Mouse (Mus musculus): Measurements from ENCODE around the gene Adh4.
"Not testable (repeated sequence)": the region's sequence is repeated elsewhere in the genome, so short reads cannot be mapped to it uniquely, and the experiment has no call there.

Gene Adh4

DNA sequence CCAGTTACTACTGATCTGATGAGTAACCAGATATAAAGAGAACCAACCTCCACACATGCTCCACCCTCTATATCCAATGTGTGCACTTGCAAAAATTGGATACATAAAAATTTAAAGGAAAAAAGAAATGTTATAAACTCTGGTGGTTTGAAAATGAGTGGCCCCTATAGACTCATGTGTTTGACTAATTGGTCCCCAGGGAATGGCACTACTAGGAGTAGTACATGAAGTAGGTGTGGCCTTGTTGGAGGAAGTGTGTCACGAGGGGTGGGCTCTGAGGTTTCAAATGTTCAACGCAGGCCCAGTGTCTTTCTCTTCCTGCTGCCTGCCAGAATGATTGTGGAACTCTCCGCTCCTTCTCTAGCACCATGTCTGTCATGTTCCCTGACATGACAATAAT is 46.6 kb downstream of the Adh4 start:
- Histone ChIP-seq H3K27me3 (ENCODE audit: control insufficient read depth, insufficient read depth, low read length, poor library complexity, severe bottlenecking) (no peaks in the 10 kb centered on the region; the same call in 1 of the 2 replicates), H3K36me3 (ENCODE audit: control insufficient read depth, insufficient read depth, low read length, poor library complexity, severe bottlenecking) (peaks cover 28% of the 10 kb centered on the region)
- DNase-seq (ENCODE audit: low read depth, low spot score) = no peak

DNA sequence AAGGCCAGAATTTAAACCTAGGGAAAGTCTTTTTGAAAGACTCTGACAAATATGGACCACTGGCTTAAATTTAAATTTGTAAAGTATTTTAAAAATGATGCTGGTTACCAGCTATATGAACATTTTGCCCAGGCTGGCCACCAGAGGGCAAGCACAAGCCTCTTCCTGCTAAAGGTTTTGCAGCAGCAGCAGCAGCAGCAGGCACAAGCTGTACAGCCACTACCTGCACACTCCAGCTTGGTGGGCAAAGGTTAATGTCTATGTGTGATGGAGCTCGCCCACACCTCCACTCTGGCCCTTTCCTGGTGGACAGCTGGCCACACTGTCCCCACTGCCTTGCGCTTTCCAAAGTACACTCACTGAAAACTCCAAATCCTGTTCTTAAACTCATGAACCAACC is 47.9 kb downstream of the Adh4 start:
- H3K36me3 ChIP-seq (ENCODE audit: control insufficient read depth, insufficient read depth, low read length, poor library complexity, severe bottlenecking) = peaks cover 28% of the 10 kb centered on the region
- peak; percentile 57 for DNase-seq (ENCODE audit: low read depth, low spot score)

DNA sequence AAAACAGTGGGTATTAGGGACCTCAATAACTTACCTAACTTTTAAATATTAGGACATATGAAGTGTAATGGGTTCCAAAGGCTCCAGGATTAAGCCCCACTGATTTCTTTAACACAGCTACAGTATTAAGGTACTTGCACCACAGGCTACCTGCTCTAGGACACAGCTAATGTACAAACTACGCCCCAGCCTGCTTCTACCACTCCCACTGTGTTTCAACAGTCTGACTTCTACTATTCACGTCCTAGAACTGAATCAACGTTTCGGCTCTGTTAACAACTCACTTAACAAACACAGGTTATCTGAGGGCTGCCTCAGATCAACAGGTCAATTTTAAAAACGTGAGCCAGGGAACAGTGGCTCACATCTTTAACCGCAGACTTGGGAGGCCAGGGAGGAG is 48.5 kb downstream of the Adh4 start:
- no peaks in the 10 kb centered on the region; the same call in 1 of the 2 replicates for H3K27me3 ChIP-seq (ENCODE audit: control insufficient read depth, insufficient read depth, low read length, poor library complexity, severe bottlenecking)
- no peak for DNase-seq (ENCODE audit: low read depth, low spot score)
- peaks cover 30% of the 10 kb centered on the region for H3K36me3 ChIP-seq (ENCODE audit: control insufficient read depth, insufficient read depth, low read length, poor library complexity, severe bottlenecking)

More for the DNA sequence above, 47.9 kb downstream of the Adh4 start:
- no peaks in the 10 kb centered on the region; the same call in 1 of the 2 replicates for H3K27me3 ChIP-seq (ENCODE audit: control insufficient read depth, insufficient read depth, low read length, poor library complexity, severe bottlenecking)

DNA sequence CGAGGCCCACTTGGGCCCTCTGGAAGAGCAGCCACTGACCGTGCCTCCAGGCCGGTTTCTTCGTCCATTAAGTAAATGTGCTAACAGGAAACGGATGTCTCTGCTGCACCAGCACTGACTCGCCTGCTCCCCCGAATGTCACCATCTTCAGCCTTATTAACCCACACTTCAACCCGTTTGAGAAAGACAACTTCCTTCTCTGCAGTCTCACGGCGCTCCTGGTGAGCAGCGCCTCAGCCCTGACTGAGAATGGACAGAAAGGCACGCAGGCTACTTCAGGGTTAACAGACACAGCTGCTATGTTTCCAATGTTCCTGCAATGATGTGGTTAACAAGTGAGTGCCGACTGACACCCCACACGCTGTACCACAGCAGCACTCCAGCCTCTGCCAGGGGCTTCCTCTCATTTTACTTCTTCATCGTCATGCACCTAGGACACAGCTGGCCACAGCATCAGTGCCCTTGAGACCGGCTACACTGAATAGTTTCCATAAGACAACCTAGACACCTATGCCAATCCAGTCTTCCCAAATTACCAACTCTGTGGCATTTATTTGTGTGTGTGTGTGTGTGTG is 49.4 kb downstream of the Adh4 start:
- H3K27me3 ChIP-seq (ENCODE audit: control insufficient read depth, insufficient read depth, low read length, poor library complexity, severe bottlenecking) = no peaks in the 10 kb centered on the region; the same call in 1 of the 2 replicates
- peaks cover 27% of the 10 kb centered on the region for H3K36me3 ChIP-seq (ENCODE audit: control insufficient read depth, insufficient read depth, low read length, poor library complexity, severe bottlenecking)
- DNase-seq (ENCODE audit: low read depth, low spot score) = no peak

DNA sequence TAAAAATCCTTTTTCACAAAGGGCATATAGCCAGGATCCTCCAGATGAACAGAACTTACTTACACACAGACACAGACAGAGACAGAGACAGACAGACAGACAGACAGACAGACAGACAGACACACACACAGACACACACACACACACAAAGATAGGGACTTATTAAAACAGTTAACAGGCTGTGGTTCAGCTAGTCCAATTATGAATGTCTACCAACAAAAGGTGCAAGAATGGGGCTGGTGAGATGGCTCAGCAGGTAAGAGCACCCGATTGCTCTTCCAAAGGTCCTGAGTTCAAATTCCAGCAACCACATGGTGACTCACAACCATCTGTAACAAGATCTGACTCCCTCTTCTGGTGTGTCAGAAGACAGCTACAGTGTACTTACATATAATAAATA is 51.4 kb downstream of the Adh4 start:
- not testable (repeated sequence) for H3K27me3 ChIP-seq (ENCODE audit: control insufficient read depth, insufficient read depth, low read length, poor library complexity, severe bottlenecking); DNase-seq (ENCODE audit: low read depth, low spot score)
- peaks cover 21% of the 10 kb centered on the region for H3K36me3 ChIP-seq (ENCODE audit: control insufficient read depth, insufficient read depth, low read length, poor library complexity, severe bottlenecking)

DNA sequence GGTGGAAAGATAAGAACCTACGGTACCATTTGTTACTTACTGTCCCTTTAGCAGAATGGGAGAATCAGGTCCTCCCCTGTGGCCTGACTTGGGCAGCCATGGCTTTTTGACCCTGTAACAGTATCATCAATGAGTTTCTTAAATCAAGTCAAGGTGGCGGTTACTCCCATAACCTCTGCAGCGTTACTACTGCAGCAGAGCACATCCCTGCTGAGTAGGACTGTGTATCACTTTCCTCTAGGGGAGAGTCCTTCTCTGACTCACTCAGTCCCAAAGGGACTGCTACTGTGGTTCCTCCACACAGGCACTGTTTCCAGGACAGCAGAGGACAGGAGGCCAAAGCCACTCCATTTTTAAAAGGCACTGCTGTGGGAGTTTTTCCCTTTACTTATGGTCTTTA is 55.8 kb downstream of the Adh4 start:
- Histone ChIP-seq H3K36me3 (ENCODE audit: control insufficient read depth, insufficient read depth, low read length, poor library complexity, severe bottlenecking) (peaks cover 13% of the 10 kb centered on the region), H3K27me3 (ENCODE audit: control insufficient read depth, insufficient read depth, low read length, poor library complexity, severe bottlenecking) (no peaks in the 10 kb centered on the region)
- no peak for DNase-seq (ENCODE audit: low read depth, low spot score)

DNA sequence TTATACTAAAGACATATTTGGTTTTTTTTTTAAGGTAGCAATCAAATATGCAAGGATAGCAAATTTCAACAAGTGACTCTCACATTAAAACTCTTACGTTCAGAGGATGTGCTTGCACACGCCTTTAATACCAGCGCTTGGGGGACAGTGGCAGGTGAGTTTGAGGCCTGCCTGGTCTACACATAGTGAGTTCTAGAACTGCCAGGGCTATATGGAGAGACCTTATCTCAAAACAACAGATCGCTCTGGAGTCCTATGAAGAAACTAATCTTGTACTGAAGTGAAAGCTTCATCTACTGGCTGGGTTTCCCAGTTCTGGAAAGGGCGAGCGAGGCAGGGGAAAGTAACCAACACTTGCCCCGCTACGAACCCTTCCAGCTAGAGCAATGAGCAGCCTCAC is 64.2 kb downstream of the Adh4 start:
- DNase-seq (ENCODE audit: low read depth, low spot score) = no peak
- Histone ChIP-seq H3K36me3 (ENCODE audit: control insufficient read depth, insufficient read depth, low read length, poor library complexity, severe bottlenecking) (peaks cover 8% of the 10 kb centered on the region), H3K27me3 (ENCODE audit: control insufficient read depth, insufficient read depth, low read length, poor library complexity, severe bottlenecking) (no peaks in the 10 kb centered on the region)

Data from splenic B cell, adult 2 months (primary cell).